Mouse (Mus musculus): ENCODE results near the gene Ssmem1. TPM values are rescaled to one million over a fixed set of nuclear protein-coding genes. Genes with fewer than 3 reads are reported as not detected.

Gene Ssmem1
- total RNA-seq (2023): 0.77 TPM

GRCm38 (mm10) chr6:30509265-30510239, at the start of gene Ssmem1, which contains the start of gene Tmem209:
Gene Ssmem1, plus strand, starts transcription at chr6:30509849.
Gene Tmem209, minus strand, starts transcription at chr6:30509783.

GRCm38 (mm10) chr6:30541009-30541799, 31.6 kb downstream of the Ssmem1 start, which contains the start of gene Cpa2:
Gene Cpa2, plus strand, starts transcription at chr6:30541582.

GRCm38 (mm10) chr6:30568069-30568468, 58.4 kb downstream of the Ssmem1 start, which contains the start of gene Cpa4:
Gene Cpa4, plus strand, starts transcription at chr6:30568369.

Other genes with a start within 250 kb of the Ssmem1 start
- 150 TPM for gene Ube2h, start 205.3 kb upstream of the Ssmem1 start, total RNA-seq (2023)
- gene Zc3hc1, start 118.8 kb upstream of the Ssmem1 start, total RNA-seq (2023): 35.8 TPM
- gene Klhdc10, start 108.0 kb upstream of the Ssmem1 start, total RNA-seq (2023): 23.6 TPM
- 38.4 TPM for gene Tmem209, start 66 bp upstream of the Ssmem1 start, total RNA-seq (2023)
- gene Cpa2, start 31.7 kb downstream of the Ssmem1 start, total RNA-seq (2023): 1.4 TPM
- gene Cpa4, start 58.5 kb downstream of the Ssmem1 start, total RNA-seq (2023): not detected
- gene Cpa5, start 101.2 kb downstream of the Ssmem1 start, total RNA-seq (2023): not detected
- 7.5 TPM for gene Cpa1, start 129.4 kb downstream of the Ssmem1 start, total RNA-seq (2023)
- 8.8 TPM for gene Cep41, start 183.9 kb downstream of the Ssmem1 start, total RNA-seq (2023)
- not detected for gene Mest, start 213.7 kb downstream of the Ssmem1 start, total RNA-seq (2023)

All from CD8-positive naive resting alpha-beta T cell, adult 57 days (primary cell).